Mouse (Mus musculus): ENCODE measurements around the gene Stmn1.

- TF ChIP-seq CTCF (IDR thresholded peaks at IDR 0.05; ENCODE audit: extremely low read depth, insufficient read depth, low read length) (no peak), POLR2A (IDR thresholded peaks at IDR 0.05; ENCODE audit: extremely low read depth, insufficient read depth, low read length) (no peak)
These were observed 16.6 kb upstream of the Stmn1 start for GRCm38 (mm10) chr4:134451484-134451883.

All from cortical plate, adult 2 months (tissue).